Mouse (Mus musculus) left cerebral cortex, postnatal 36 days (tissue): ENCODE results near the gene Sema4c. TPM values are rescaled to one million over a fixed set of nuclear protein-coding genes. Genes with fewer than 3 reads are reported as not detected.

Experiments
- DNase-seq, 2 experiments: peaks; one replicate each; pipeline ENCODE4 v3.0.0; 2021 to 2022; ENCODE audit warnings: low spot score in 2 of 2, mixed read lengths in 1 of 2
- intact Hi-C: fragments of 180-260 bp; cut with DNase I; formaldehyde crosslinking; loops from one replicate; pipeline ENCODE4 v1.15.1; 2025
- microRNA-seq: library from miRNA; unstranded; fragments of <30 nt; microRNA quantifications from one replicate; pipeline ENCODE4 v1.2.0, GENCODE M21; 2022
- total RNA-seq, 2 experiments: library from RNA; stranded (reverse); gene quantifications; 2 replicates each; pipeline ENCODE4 v1.2.3; 2021

Gene Sema4c
- total RNA-seq, 2 experiments from 2014 or later, result 15.8 to 16.4 TPM

GRCm38 (mm10) chr1:36518259-36518658 lies 39.9 kb downstream of the Sema4c start:
- intact Hi-C loops, result no loop called here
- no peak for DNase-seq

GRCm38 (mm10) chr1:36513718-36514117 lies 44.4 kb downstream of the Sema4c start:
- no peak for DNase-seq
- intact Hi-C loops, result loop anchor here (5.0 kb wide), 2 partner anchors 66 to 146 kb away; partner anchors contain the start of genes Kansl3 and Lman2l

DNA sequence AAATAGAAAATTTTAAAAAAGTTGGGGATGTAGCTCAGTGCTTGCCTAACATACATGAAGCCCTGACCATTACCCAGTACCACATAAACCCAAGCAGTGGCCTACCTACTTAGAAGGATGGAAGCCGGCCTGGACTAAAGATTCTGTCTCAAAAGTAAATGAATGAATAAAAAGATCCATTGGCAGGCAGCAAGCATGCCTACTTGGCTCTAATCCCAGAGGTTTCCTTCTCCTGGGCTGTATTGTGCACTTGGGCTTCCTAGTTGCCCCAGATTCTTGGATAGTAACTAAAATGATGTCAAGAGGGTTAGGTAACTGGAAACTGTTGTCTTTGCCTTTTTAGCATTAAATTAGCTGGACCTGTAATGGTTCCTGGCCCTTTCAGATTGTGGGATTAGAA lies 44.8 kb downstream of the Sema4c start:
- no peak for DNase-seq
- intact Hi-C loops, result loop anchor here (5.0 kb wide), 2 partner anchors 66 to 146 kb away; partner anchors contain the start of genes Kansl3 and Lman2l

- intact Hi-C loops, result loop anchor here (5.0 kb wide), 2 partner anchors 66 to 146 kb away; partner anchors contain the start of genes Kansl3 and Lman2l
Observed at GRCm38 (mm10) chr1:36512966-36513280, 45.2 kb downstream of the Sema4c start.

GRCm38 (mm10) chr1:36512089-36512965 lies 45.8 kb downstream of the Sema4c start:
- intact Hi-C loops, result loop anchor here (5.0 kb wide), 2 partner anchors 65 to 145 kb away; partner anchors contain the start of genes Kansl3 and Lman2l
- peak; percentile 61 to 81 for DNase-seq

More at GRCm38 (mm10) chr1:36512966-36513280, 45.2 kb downstream of the Sema4c start:
- DNase-seq, result peak in 1 of 2 experiments; percentile 42

GRCm38 (mm10) chr1:36511289-36512021 lies 46.7 kb downstream of the Sema4c start, which contains the start of gene Cnnm3:
TSS of gene Cnnm3 (plus strand) at chr1:36511867.
- intact Hi-C loops, result loop anchor here (2.0 to 5.0 kb wide), 3 partner anchors 39 to 144 kb away; partner anchors contain the start of genes Kansl3 and Lman2l
- DNase-seq, result peak; percentile 98 to 99

GRCm38 (mm10) chr1:36508238-36508637 lies 49.9 kb downstream of the Sema4c start:
- DNase-seq, result no peak
- intact Hi-C loops, result no loop called here

GRCm38 (mm10) chr1:36501261-36501660 lies 56.9 kb downstream of the Sema4c start:
- intact Hi-C loops, result no loop called here
- DNase-seq, result peak; percentile 55 to 66

Small RNA genes within 50 kb of the gene (microRNA-seq; reads per million reads assigned to microRNA genes)
- not detected for gene Gm47280

Other genes starting within 250 kb of the Sema4c start
- gene Kansl3, start 189.2 kb downstream of the Sema4c start, total RNA-seq, result 10 to 100 TPM; 53.5 to 65.2 TPM
- gene Fer1l5, start 186.1 kb downstream of the Sema4c start, total RNA-seq, result not detected
- 10 to 100 TPM; 34.3 to 43.6 TPM for gene Lman2l, start 113.1 kb downstream of the Sema4c start, total RNA-seq
- 10 to 100 TPM; 13.3 to 14.0 TPM for gene Cnnm4, start 86.7 kb downstream of the Sema4c start, total RNA-seq
- 10 to 100 TPM; 30.4 to 32.9 TPM for gene Cnnm3, start 46.5 kb downstream of the Sema4c start, total RNA-seq
- 1 to 10 TPM; 3.1 to 9.6 TPM for gene Ankrd23, start 21.5 kb downstream of the Sema4c start, total RNA-seq
- not detected for gene Gm42417, start 18.9 kb downstream of the Sema4c start, total RNA-seq
- gene Ankrd39, start 10.9 kb downstream of the Sema4c start, total RNA-seq, result 10 to 100 TPM; 11.9 to 15.8 TPM
- gene Fam178b, start 124.8 kb upstream of the Sema4c start, total RNA-seq, result not detected
- 100 to 1,000 TPM; 579 to 668 TPM for gene Cox5b, start 133.1 kb upstream of the Sema4c start, total RNA-seq
- gene 4933424G06Rik, start 151.8 kb upstream of the Sema4c start, total RNA-seq, result 1 to 10 TPM; 1.1 to 2.6 TPM
- gene Actr1b, start 156.1 kb upstream of the Sema4c start, total RNA-seq, result 100 to 1,000 TPM; 336 to 347 TPM
- 1 to 10 TPM; 1.2 to 1.3 TPM for gene Zap70, start 203.4 kb upstream of the Sema4c start, total RNA-seq